Mouse (Mus musculus): ENCODE results near the gene Cdk15.

DNA sequence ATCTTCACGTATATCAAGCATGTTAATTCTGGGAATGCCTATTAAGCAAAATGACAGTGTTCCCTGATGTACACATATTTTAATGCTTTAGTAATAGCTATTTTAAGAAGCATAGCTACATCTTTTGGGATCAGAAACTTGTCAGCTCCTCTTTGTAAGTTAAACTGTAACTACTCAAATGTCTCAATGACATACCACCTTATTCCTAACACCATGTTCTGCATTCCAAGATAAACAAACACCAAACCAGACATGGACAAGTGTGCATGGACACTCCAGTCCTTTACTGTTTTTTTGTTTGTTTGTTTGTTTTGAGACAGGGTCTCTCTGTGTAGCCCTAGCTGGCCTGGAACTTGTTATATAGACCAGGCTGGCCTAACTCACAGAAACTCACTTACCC, 48.4 kb upstream of the Cdk15 start:
- TF ChIP-seq CTCF (IDR thresholded peaks at IDR 0.05; ENCODE audit: borderline replicate concordance, extremely low read depth, insufficient read depth, insufficient read length) (no peak), POLR2A (IDR thresholded peaks at IDR 0.05; ENCODE audit: borderline replicate concordance, extremely low read depth, insufficient read depth, insufficient read length, poor library complexity, severe bottlenecking) (no peak)
